Mouse (Mus musculus): ENCODE measurements around the gene Spag6l. TPM values are rescaled to one million over a fixed set of nuclear protein-coding genes. Genes with fewer than 3 reads are reported as not detected.

The Spag6l gene
- 0.44 and 0.49 TPM in 2 replicates for polyA plus RNA-seq (2012; rRNA removed)

DNA sequence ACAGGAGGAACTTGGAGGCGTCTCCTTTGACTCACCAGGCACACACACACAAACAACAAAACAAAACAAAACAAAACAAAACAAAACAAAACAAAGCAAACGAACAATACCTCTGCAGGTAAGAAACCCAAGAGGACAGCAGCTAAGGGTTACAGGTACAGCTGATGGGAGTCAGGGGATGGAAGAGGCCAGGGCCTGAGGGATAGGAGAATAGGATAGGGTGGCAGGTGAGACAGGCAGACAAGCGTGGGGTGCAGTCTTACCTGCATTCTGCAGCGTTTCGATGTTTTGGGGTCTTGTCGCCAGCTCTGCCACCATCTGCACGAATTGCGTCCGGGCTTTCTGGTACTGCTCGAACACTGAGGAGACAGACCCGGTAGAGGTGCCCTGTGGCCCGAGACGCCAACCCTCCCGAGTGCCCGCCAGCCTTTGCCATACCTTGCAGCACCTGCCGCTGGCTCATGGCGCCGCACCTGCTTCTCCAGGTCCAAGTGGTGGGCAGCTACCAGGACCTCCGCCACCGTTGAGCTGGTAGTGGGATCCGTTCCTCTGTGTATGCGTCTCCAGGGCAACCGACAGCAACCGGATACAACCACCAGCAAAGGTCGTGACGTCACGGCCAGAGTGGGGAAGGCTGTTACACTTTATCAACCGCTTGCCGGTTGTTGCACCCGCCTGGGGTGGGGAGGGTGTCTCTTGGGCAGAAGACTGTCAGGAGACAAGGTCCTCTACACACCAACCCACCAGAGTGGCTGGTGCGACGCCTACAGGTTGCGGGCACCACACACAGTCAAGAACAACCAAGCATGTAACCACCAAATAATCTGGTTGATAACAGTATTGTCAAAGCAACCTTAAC, at the start of gene Spag6l:
TSS of gene Spag6l (minus strand) at position 700 of the 859 bp plus-strand sequence.

DNA sequence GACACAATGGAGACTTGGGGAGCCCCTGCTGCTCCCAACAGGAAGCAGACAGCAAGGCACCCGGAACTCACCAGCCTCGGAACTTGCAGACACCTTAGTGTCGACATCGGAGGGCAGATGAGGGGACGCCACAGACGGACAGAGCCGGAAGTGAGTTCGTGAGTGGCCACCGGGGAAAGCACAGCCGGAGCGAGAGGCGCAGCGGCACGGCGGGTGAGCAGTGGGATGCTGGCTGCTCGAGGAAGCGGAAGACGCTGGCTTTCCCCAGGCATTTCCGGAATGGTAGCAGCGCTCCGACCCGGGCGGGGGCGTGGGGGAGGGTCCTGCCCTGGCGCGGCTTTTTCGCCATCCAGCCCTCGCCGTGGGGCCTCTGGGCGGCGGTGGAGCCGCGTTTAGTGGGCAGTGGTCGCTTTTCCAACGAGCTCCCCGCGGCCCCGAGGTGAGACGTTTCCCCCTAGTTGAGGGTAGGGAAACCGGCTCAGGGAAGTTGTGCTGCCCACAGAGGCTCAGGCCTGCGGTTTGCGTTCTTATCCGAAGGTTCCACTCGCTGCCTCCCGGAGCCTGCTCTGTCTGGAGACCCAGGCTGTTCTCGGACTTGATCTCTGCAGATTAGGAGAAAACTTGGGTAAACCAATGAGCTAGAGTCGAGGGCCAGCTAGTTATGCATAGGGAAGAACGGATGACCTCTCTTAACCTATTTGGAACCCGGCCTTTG, 41.5 kb upstream of the Spag6l start, which contains the start of the genes Top3b and Vpreb1:
TSS of gene Top3b (plus strand) at position 120 of the 715 bp plus-strand sequence.
TSS of gene Vpreb1 (minus strand) at position 227 of the 715 bp plus-strand sequence.

GRCm38 (mm10) chr16:16863978-16864377, 34.7 kb upstream of the Spag6l start, which contains the start of gene Igll1:
Gene Igll1, minus strand, starts transcription at chr16:16863985.

Other genes with a start within 250 kb of the Spag6l start
- 5.8 and 7.4 TPM in 2 replicates for gene Fgd4, start 228.9 kb downstream of the Spag6l start, polyA plus RNA-seq (2012; rRNA removed)
- gene Olfr19, start 153.1 kb downstream of the Spag6l start, polyA plus RNA-seq (2012; rRNA removed): not detected in 2 replicates
- gene Igll1, start 34.5 kb upstream of the Spag6l start, polyA plus RNA-seq (2012; rRNA removed): not detected in 2 replicates
- gene Top3b, start 41.3 kb upstream of the Spag6l start, polyA plus RNA-seq (2012; rRNA removed): 55.2 and 60.0 TPM in 2 replicates
- gene Vpreb1, start 41.4 kb upstream of the Spag6l start, polyA plus RNA-seq (2012; rRNA removed): 3.9 and 5.7 TPM in 2 replicates
- 5.5 and 5.9 TPM in 2 replicates for gene Ppm1f, start 67.0 kb upstream of the Spag6l start, polyA plus RNA-seq (2012; rRNA removed)
- 35.3 and 46.0 TPM in 2 replicates for gene Mapk1, start 153.9 kb upstream of the Spag6l start, polyA plus RNA-seq (2012; rRNA removed)
- 0.49 and 0.68 TPM in 2 replicates for gene Ypel1, start 240.2 kb upstream of the Spag6l start, polyA plus RNA-seq (2012; rRNA removed)

All from colon, adult 2 months (tissue).